Mouse (Mus musculus) lung, postnatal 0 days (tissue): ENCODE data around the gene Cep295nl.

Source experiments
- CTCF ChIP-seq: IDR thresholded peaks from 2 replicates; pipeline ENCODE4 v1.5.1; 2016; ENCODE audit warnings: antibody characterized with exemption, mild to moderate bottlenecking
- EP300 ChIP-seq: IDR thresholded peaks from 2 replicates; pipeline ENCODE4 v1.6.1; 2016; ENCODE audit warnings: antibody characterized with exemption, mild to moderate bottlenecking, control low read depth

DNA sequence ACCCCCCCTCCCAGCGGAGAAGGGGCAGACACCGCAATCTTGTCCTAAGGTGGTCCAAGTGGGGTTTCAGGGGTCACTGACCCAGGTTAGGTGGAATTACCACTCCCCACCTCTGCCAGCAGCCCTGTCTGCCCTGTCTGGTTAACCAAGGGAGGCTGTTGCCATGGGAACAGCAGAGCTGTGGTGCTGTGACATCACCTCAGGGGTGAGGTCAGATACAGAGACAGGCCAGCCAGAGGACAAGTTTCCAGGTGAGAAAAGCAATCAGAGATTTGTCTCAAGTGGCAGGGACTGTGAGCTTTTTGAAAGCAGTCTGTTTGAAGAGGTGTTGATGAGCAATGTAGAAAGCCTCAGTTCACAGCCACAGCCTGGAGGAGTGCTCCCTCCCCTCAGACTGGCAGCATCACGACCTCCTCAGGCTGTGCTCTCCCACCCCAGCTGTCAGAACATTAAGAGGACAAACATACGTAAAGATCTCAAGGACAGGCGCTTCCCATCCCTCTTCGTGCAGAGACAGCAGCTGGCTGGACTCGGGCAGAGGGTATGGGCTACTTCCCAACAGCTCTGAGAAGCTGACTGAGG is at the start of gene Cep295nl:
- TF ChIP-seq CTCF = no peak
- TF ChIP-seq EP300 = no peak
